In genomic region chr14:98452191-98452590, GRCm38 (mm10) we compare ENCODE assay signal across 21 mouse cellular contexts.
"Had no signal": no experiment of that assay in that cellular context is flagged by ENCODE, and none has a peak within 500 bp of the region (broad histone marks: within the 10 kb centered on the region; RNA-seq: fewer than 3 reads in every experiment).

No protein-coding gene starts in this region.

- DNase-seq: cerebellum, adult 2 months; cerebellum, adult 8-10 months; cerebellum, adult 9-10 months; cerebellum, postnatal 10 days; cerebellum, postnatal 14 days; cerebellum, postnatal 25 days; cerebellum, postnatal 36 days; embryo, embryonic 11 days; forebrain, postnatal 0 days; gastrocnemius, adult 2 months; gastrocnemius, postnatal 10 days; gastrocnemius, postnatal 14 days; gastrocnemius, postnatal 25 days; gastrocnemius, postnatal 36 days; heart, adult 11 months; heart, adult 18-20 months; heart, adult 2 months had no signal

- ATAC-seq: forebrain, embryonic 13.5 days; forebrain, embryonic 14.5 days; forebrain, embryonic 15.5 days; forebrain, embryonic 16.5 days; forebrain, postnatal 0 days had no signal
